Mouse (Mus musculus) embryonic facial prominence, embryonic 10.5 days (tissue): ENCODE measurements around the gene Gm11639. TPM values are rescaled to one million over a fixed set of nuclear protein-coding genes. Genes with fewer than 3 reads are reported as not detected.

Experiments
- DNase-seq: peaks from one replicate; pipeline ENCODE4 v3.0.0-alpha.2; 2017; ENCODE audit warnings: low spot score
- H3K27ac ChIP-seq: fragments of 300-500 bp; sonication (generic); replicated peaks from 2 replicates; pipeline ENCODE4 v1.5.1; 2016; ENCODE audit warnings: mild to moderate bottlenecking
- H3K27me3 ChIP-seq: fragments of 300-500 bp; sonication (generic); replicated peaks from 2 replicates; pipeline ENCODE4 v1.6.1; 2016; ENCODE audit warnings: low read depth, mild to moderate bottlenecking; ENCODE audit not compliant: poor library complexity, severe bottlenecking
- H3K36me3 ChIP-seq: fragments of 300-500 bp; sonication (generic); replicated peaks from 2 replicates; pipeline ENCODE4 v1.6.1; 2016; ENCODE audit warnings: mild to moderate bottlenecking, moderate library complexity
- H3K4me1 ChIP-seq: fragments of 300-500 bp; sonication (generic); 2 replicates; pipeline ENCODE4 v1.6.1; 2016
- H3K4me3 ChIP-seq: fragments of 300-500 bp; sonication (generic); 2 replicates; pipeline ENCODE4 v1.5.1; 2016; ENCODE audit warnings: mild to moderate bottlenecking, moderate library complexity
- H3K9me3 ChIP-seq: fragments of 300-500 bp; sonication (generic); 2 replicates; pipeline ENCODE4 v1.6.1; 2016; ENCODE audit warnings: mild to moderate bottlenecking
- WGBS: fragments of 180-500 bp; shearing (Covaris S2); methylation state at CpG from one replicate; pipeline ENCODE4 v1.1.7; 2016; 5-methylcytosine and 5-hydroxymethylcytosine counted together
- polyA plus RNA-seq: library from polyadenylated mRNA; unstranded; fragments of >200 nt; fragmentation: Nextera tagmentation; extraction: Ambion mirVana; gene quantifications from 2 replicates; pipeline ENCODE4 v1.2.1, GENCODE M21; 2016

Gene Gm11639
- polyA plus RNA-seq, 1 experiment from 2014 or later, result not detected

- Histone ChIP-seq H3K27me3 (peaks cover 18% of the 10 kb centered on the region), H3K9me3 (no peaks in the 10 kb centered on the region), H3K27ac (no peak overlapping the region), H3K4me1 (peaks cover 59% of the 10 kb centered on the region), H3K36me3 (no peaks in the 10 kb centered on the region), H3K4me3 (no peak overlapping the region; the same call in 1 of the 2 replicates)
- 21% methylated on average over 19 of the region's 19 CpGs for WGBS
- peak; percentile 47 for DNase-seq
Observed at GRCm38 (mm10) chr11:105151226-105152016, 465.9 kb downstream of the Gm11639 start.

- no peak overlapping the region for H3K27ac ChIP-seq
- peaks cover 20% of the 10 kb centered on the region for H3K27me3 ChIP-seq
- H3K36me3 ChIP-seq, result no peaks in the 10 kb centered on the region
- DNase-seq, result no peak
- no peaks in the 10 kb centered on the region for H3K9me3 ChIP-seq
- WGBS, result 52% methylated on average over 4 of the region's 4 CpGs
- no peak overlapping the region; the same call in 1 of the 2 replicates for H3K4me3 ChIP-seq
- peaks cover 64% of the 10 kb centered on the region for H3K4me1 ChIP-seq
Observed at GRCm38 (mm10) chr11:105152017-105152300, 466.5 kb downstream of the Gm11639 start.

- Histone ChIP-seq H3K36me3 (no peaks in the 10 kb centered on the region), H3K9me3 (no peaks in the 10 kb centered on the region), H3K4me3 (no peak overlapping the region), H3K4me1 (peaks cover 67% of the 10 kb centered on the region), H3K27ac (no peak overlapping the region; the same call in 1 of the 2 replicates), H3K27me3 (peaks cover 24% of the 10 kb centered on the region)
- DNase-seq, result no peak
- 63% methylated on average over 11 of the region's 11 CpGs for WGBS
Observed at GRCm38 (mm10) chr11:105152357-105152899, 466.9 kb downstream of the Gm11639 start.

- peaks cover 25% of the 10 kb centered on the region for H3K27me3 ChIP-seq
- H3K4me3 ChIP-seq, result peak overlapping the region; percentile 11; the same call in 1 of the 2 replicates
- 15% methylated on average over 12 of the region's 12 CpGs for WGBS
- H3K27ac ChIP-seq, result peak overlapping the region; percentile 30; the same call in 1 of the 2 replicates
- peak; percentile 82 for DNase-seq
- H3K9me3 ChIP-seq, result no peaks in the 10 kb centered on the region
- peaks cover 67% of the 10 kb centered on the region for H3K4me1 ChIP-seq
- no peaks in the 10 kb centered on the region for H3K36me3 ChIP-seq
Observed at GRCm38 (mm10) chr11:105153068-105153833, 467.7 kb downstream of the Gm11639 start.

- no peak for DNase-seq
- no peak overlapping the region for H3K4me3 ChIP-seq
- H3K4me1 ChIP-seq, result peaks cover 63% of the 10 kb centered on the region
- no peaks in the 10 kb centered on the region for H3K36me3 ChIP-seq
- 56% methylated on average over 4 of the region's 4 CpGs for WGBS
- peak overlapping the region; percentile 54 for H3K27ac ChIP-seq
- peaks cover 16% of the 10 kb centered on the region for H3K27me3 ChIP-seq
- H3K9me3 ChIP-seq, result no peaks in the 10 kb centered on the region
Observed at GRCm38 (mm10) chr11:105155915-105156314, 470.4 kb downstream of the Gm11639 start.

GRCm38 (mm10) chr11:105156748-105157267 lies 471.3 kb downstream of the Gm11639 start:
- 88% methylated on average over 19 of the region's 19 CpGs for WGBS
- no peak for DNase-seq
- Histone ChIP-seq H3K4me1 (peaks cover 54% of the 10 kb centered on the region), H3K4me3 (no peak overlapping the region), H3K27me3 (peaks cover 7% of the 10 kb centered on the region), H3K36me3 (no peaks in the 10 kb centered on the region), H3K9me3 (no peaks in the 10 kb centered on the region), H3K27ac (peak overlapping the region; percentile 54; the same call in 1 of the 2 replicates)

GRCm38 (mm10) chr11:105158047-105158446 lies 472.5 kb downstream of the Gm11639 start:
- Histone ChIP-seq H3K36me3 (no peaks in the 10 kb centered on the region), H3K27me3 (peaks cover 7% of the 10 kb centered on the region), H3K27ac (no peak overlapping the region), H3K4me3 (no peak overlapping the region), H3K4me1 (peaks cover 41% of the 10 kb centered on the region), H3K9me3 (peaks cover 8% of the 10 kb centered on the region)
- no peak for DNase-seq

GRCm38 (mm10) chr11:105159673-105160360 lies 474.3 kb downstream of the Gm11639 start:
- H3K4me1 ChIP-seq, result peaks cover 24% of the 10 kb centered on the region
- H3K36me3 ChIP-seq, result no peaks in the 10 kb centered on the region
- peaks cover 20% of the 10 kb centered on the region for H3K9me3 ChIP-seq
- no peak overlapping the region for H3K4me3 ChIP-seq
- H3K27me3 ChIP-seq, result peaks cover 11% of the 10 kb centered on the region
- H3K27ac ChIP-seq, result no peak overlapping the region
- DNase-seq, result no peak
- WGBS, result 56% methylated on average over 6 of the region's 6 CpGs

GRCm38 (mm10) chr11:105161411-105161810 lies 475.9 kb downstream of the Gm11639 start:
- no peak overlapping the region for H3K4me3 ChIP-seq
- DNase-seq, result no peak
- H3K36me3 ChIP-seq, result 0 out of 2 replicates have a peak, but pooled peaks cover 8% of the 10 kb centered on the region
- 91% methylated on average over 2 of the region's 2 CpGs for WGBS
- H3K9me3 ChIP-seq, result peaks cover 36% of the 10 kb centered on the region
- H3K27me3 ChIP-seq, result peaks cover 19% of the 10 kb centered on the region
- H3K27ac ChIP-seq, result no peak overlapping the region
- peaks cover 8% of the 10 kb centered on the region for H3K4me1 ChIP-seq

GRCm38 (mm10) chr11:105164516-105165510 lies 479.3 kb downstream of the Gm11639 start:
- H3K36me3 ChIP-seq, result 0 out of 2 replicates have a peak, but pooled peaks cover 8% of the 10 kb centered on the region
- no peaks in the 10 kb centered on the region for H3K4me1 ChIP-seq
- no peak overlapping the region for H3K27ac ChIP-seq
- H3K27me3 ChIP-seq, result peaks cover 12% of the 10 kb centered on the region; the same call in 1 of the 2 replicates
- DNase-seq, result no peak
- H3K9me3 ChIP-seq, result peaks cover 42% of the 10 kb centered on the region
- H3K4me3 ChIP-seq, result no peak overlapping the region
- 84% methylated on average over 69 of the region's 69 CpGs for WGBS

GRCm38 (mm10) chr11:105166780-105167179 lies 481.3 kb downstream of the Gm11639 start:
- DNase-seq, result no peak
- 92% methylated on average over 10 of the region's 10 CpGs for WGBS
- Histone ChIP-seq H3K27ac (no peak overlapping the region), H3K9me3 (peaks cover 42% of the 10 kb centered on the region), H3K36me3 (0 out of 2 replicates have a peak, but pooled peaks cover 8% of the 10 kb centered on the region), H3K4me1 (no peaks in the 10 kb centered on the region), H3K4me3 (no peak overlapping the region), H3K27me3 (peaks cover 12% of the 10 kb centered on the region; the same call in 1 of the 2 replicates)
